20 mouse cellular contexts compared by ENCODE assay signal in genomic region chr5:45791864-45792263, GRCm38 (mm10).
DNase-seq lines count a peak whose midpoint lies in the region; ATAC-seq and TF ChIP-seq lines count a peak whose summit lies in the region.
"Had no signal": no experiment of that assay in that cellular context is flagged by ENCODE, and none has a peak within 500 bp of the region (broad histone marks: within the 10 kb centered on the region; RNA-seq: fewer than 3 reads in every experiment).

No protein-coding gene starts in this region.

- H3K4me3 ChIP-seq in forebrain, embryonic 16.5 days (replicated peaks; ENCODE audit: low read length) = no peak overlapping the region
- no peak overlapping the region for H3K4me3 ChIP-seq in hindbrain, embryonic 16.5 days (ENCODE audit: low read length)
- H3K4me3 ChIP-seq: gastrocnemius, adult 2 months; heart, embryonic 15.5 days; limb, embryonic 13.5 days; liver, embryonic 12.5 days had no signal

- H3K9ac ChIP-seq in forebrain, embryonic 16.5 days (replicated peaks; ENCODE audit: low read depth, low read length) = no peak overlapping the region
- no peak overlapping the region for H3K9ac ChIP-seq in hindbrain, embryonic 16.5 days (ENCODE audit: low read depth, low read length)
- H3K9ac ChIP-seq: heart, embryonic 15.5 days; hindbrain, embryonic 14.5 days; limb, embryonic 13.5 days; liver, embryonic 12.5 days had no signal

- peaks cover 5% of the 10 kb centered on the region for H3K4me1 ChIP-seq in forebrain, embryonic 16.5 days (replicated peaks; ENCODE audit: control insufficient read depth, insufficient read depth, low read length)
- no peaks in the 10 kb centered on the region for H3K4me1 ChIP-seq in hindbrain, embryonic 16.5 days (ENCODE audit: control insufficient read depth, insufficient read depth, low read depth, low read length)
- H3K4me1 ChIP-seq: heart, embryonic 15.5 days; limb, embryonic 13.5 days; liver, embryonic 12.5 days had no signal

- H3K27ac ChIP-seq in forebrain, embryonic 16.5 days (ENCODE audit: low read length) = no peak overlapping the region
- no peak overlapping the region for H3K27ac ChIP-seq in hindbrain, embryonic 16.5 days (ENCODE audit: low read depth, low read length)
- H3K27ac ChIP-seq: gastrocnemius, adult 2 months; heart, embryonic 15.5 days; hindbrain, embryonic 14.5 days; limb, embryonic 13.5 days; liver, embryonic 12.5 days had no signal

- no peak for TF ChIP-seq POLR2A in brain, embryonic 14.5 days (IDR thresholded peaks at IDR 0.05; ENCODE audit: borderline replicate concordance, extremely low read depth, insufficient read depth, insufficient read length, poor library complexity, severe bottlenecking)

- H3K27me3 ChIP-seq in forebrain, embryonic 16.5 days (replicated peaks; ENCODE audit: control insufficient read depth, insufficient read depth, low read length) = no peaks in the 10 kb centered on the region
- H3K27me3 ChIP-seq in hindbrain, embryonic 16.5 days (replicated peaks; ENCODE audit: control insufficient read depth, insufficient read depth, low read length) = no peaks in the 10 kb centered on the region
- H3K27me3 ChIP-seq: heart, embryonic 15.5 days; limb, embryonic 13.5 days; liver, embryonic 12.5 days had no signal

- H3K9me3 ChIP-seq in forebrain, embryonic 16.5 days (ENCODE audit: control insufficient read depth, low read length) = no peaks in the 10 kb centered on the region
- no peaks in the 10 kb centered on the region for H3K9me3 ChIP-seq in hindbrain, embryonic 16.5 days (ENCODE audit: control insufficient read depth, low read length)
- H3K9me3 ChIP-seq: heart, embryonic 15.5 days; limb, embryonic 13.5 days; liver, embryonic 12.5 days had no signal

- no peak for TF ChIP-seq CTCF in brain, embryonic 14.5 days (IDR thresholded peaks at IDR 0.05; ENCODE audit: borderline replicate concordance, extremely low read depth, insufficient read depth, insufficient read length)

- peak; percentile 66 for ATAC-seq in frontal cortex, adult (ENCODE audit: low TSS enrichment)
- ATAC-seq in forebrain, embryonic 16.5 days = peak; percentile 80
- ATAC-seq in hindbrain, embryonic 16.5 days = no peak
- ATAC-seq: liver, embryonic 12.5 days had no signal

- no peak overlapping the region for H3K4me2 ChIP-seq in forebrain, embryonic 16.5 days (ENCODE audit: low read length)
- H3K4me2 ChIP-seq in hindbrain, embryonic 16.5 days (ENCODE audit: low read length) = no peak overlapping the region
- H3K4me2 ChIP-seq: heart, embryonic 15.5 days; hindbrain, embryonic 14.5 days; limb, embryonic 13.5 days; liver, embryonic 12.5 days; midbrain, embryonic 11.5 days had no signal

- no peak for DNase-seq in frontal cortex, postnatal 14 days (ENCODE audit: low spot score in 2 of 2)
- peak; percentile 66 for DNase-seq in brain, embryonic 14.5 days (ENCODE audit: low read depth)
- peak; percentile 12 for DNase-seq in cerebellum, adult 8-10 months
- DNase-seq in kidney, adult 18-20 months = no peak
- DNase-seq: adrenal gland, adult 2 months; gastrocnemius, adult 2 months; heart, postnatal 4 days; kidney, adult 9 months; kidney, postnatal 14 days; lung, adult 18-20 months; lung, postnatal 10 days; thymus, postnatal 36 days had no signal

- WGBS in forebrain, embryonic 16.5 days = 53% methylated on average over 7 of the region's 7 CpGs
- 81% methylated on average over 7 of the region's 7 CpGs for WGBS in hindbrain, embryonic 16.5 days

- H3K36me3 ChIP-seq in forebrain, embryonic 16.5 days (ENCODE audit: control insufficient read depth, insufficient read depth) = no peaks in the 10 kb centered on the region
- no peaks in the 10 kb centered on the region for H3K36me3 ChIP-seq in hindbrain, embryonic 16.5 days (ENCODE audit: control insufficient read depth, insufficient read depth, low read length)
- H3K36me3 ChIP-seq: limb, embryonic 13.5 days had no signal

Comparison
In these comparisons a context has a peak if more than half of its experiments do, and no peak if none do; other contexts are left out.
1. DNase-seq: peak in brain, embryonic 14.5 days (single experiment) and cerebellum, adult 8-10 months (single experiment); none in frontal cortex, postnatal 14 days (0 of 2) and kidney, adult 18-20 months (single experiment).